Mouse (Mus musculus): ENCODE data around the gene Myg1. TPM values are rescaled to one million over a fixed set of nuclear protein-coding genes. Genes with fewer than 3 reads are reported as not detected.

Myg1 gene
- 26.7 and 32.5 TPM in 2 replicates for polyA plus RNA-seq (2012; rRNA removed)
- 43.2 and 45.4 TPM in 2 replicates for polyA plus RNA-seq (2014; fragmentation: Nextera tagmentation; extraction: Ambion mirVana)

- WGBS (ENCODE audit: insufficient replicate concordance), result under 1% methylated on average over 30 of the region's 30 CpGs
- peak; percentile 87 for ATAC-seq (ENCODE audit: insufficient read depth)
- H3K9ac ChIP-seq (replicated peaks), result peak within 1 kb of the TSS; percentile 78
Measured at GRCm38 (mm10) chr15:102331610-102332015, at the start of gene Myg1. Myg1 (plus strand) TSS chr15:102331709.

GRCm38 (mm10) chr15:102282463-102283292 lies 48.8 kb upstream of the Myg1 start:
- 0 out of 2 replicates have a peak overlapping the region, but pooled peaks have one; percentile 20 for H3K27ac ChIP-seq
- ATAC-seq (ENCODE audit: insufficient read depth), result no peak
- TF ChIP-seq EP300 (IDR thresholded peaks at IDR 0.05; ENCODE audit: low read depth) (no peak), CTCF (IDR thresholded peaks at IDR 0.05; ENCODE audit: low read depth) (no peak)
- H3K9me3 ChIP-seq (ENCODE audit: control insufficient read depth, low read length), result no peaks in the 10 kb centered on the region
- H3K4me3 ChIP-seq (ENCODE audit: insufficient read depth in 1 of 2, low read depth in 2 of 2, low read length in 2 of 2), result no peak overlapping the region
- no peak overlapping the region for H3K9ac ChIP-seq (replicated peaks)
- whole genome bisulfite sequencing (ENCODE audit: insufficient replicate concordance), result 14% methylated on average over 8 of the region's 8 CpGs
- H3K4me1 ChIP-seq (replicated peaks; ENCODE audit: control insufficient read depth in 2 of 2, insufficient read depth in 2 of 2, low read length in 1 of 2), result peaks cover 24 to 30% of the 10 kb centered on the region in 2 experiments
- peak in 2 of 3 experiments; percentile 26 to 32 for DNase-seq (ENCODE audit: low read depth in 3 of 3, low spot score in 3 of 3)
- no peaks in the 10 kb centered on the region for H3K27me3 ChIP-seq (ENCODE audit: control insufficient read depth, insufficient read depth, low read length)
- no peaks in the 10 kb centered on the region for H3K36me3 ChIP-seq (replicated peaks; ENCODE audit: control insufficient read depth, insufficient read depth, low read depth)
- H3K4me2 ChIP-seq (ENCODE audit: low read depth), result peak overlapping the region; percentile 7; the same call in 1 of the 2 replicates

More at GRCm38 (mm10) chr15:102331610-102332015, at the start of gene Myg1:
- Histone ChIP-seq H3K4me3 (ENCODE audit: insufficient read depth in 1 of 2, low read depth in 2 of 2, low read length in 2 of 2) (peak within 1 kb of the TSS; percentile 87), H3K9me3 (ENCODE audit: control insufficient read depth, low read length) (no peaks in the 10 kb centered on the region), H3K4me1 (replicated peaks; ENCODE audit: control insufficient read depth in 2 of 2, insufficient read depth in 2 of 2, low read length in 1 of 2) (peaks cover 8 to 17% of the 10 kb centered on the region in 2 experiments), H3K36me3 (replicated peaks; ENCODE audit: control insufficient read depth, insufficient read depth, low read depth) (peaks cover 26% of the 10 kb centered on the region), H3K4me2 (ENCODE audit: low read depth) (peak within 1 kb of the TSS; percentile 96), H3K27me3 (ENCODE audit: control insufficient read depth, insufficient read depth, low read length) (no peaks in the 10 kb centered on the region), H3K27ac (peak within 1 kb of the TSS; percentile 57)
- TF ChIP-seq CTCF (IDR thresholded peaks at IDR 0.05; ENCODE audit: low read depth), result no peak
- DNase-seq (ENCODE audit: low read depth in 3 of 3, low spot score in 3 of 3), result peak; percentile 69 to 78 (median 69)

- DNase-seq (ENCODE audit: low read depth in 3 of 3, low spot score in 3 of 3) (no peak), ATAC-seq (ENCODE audit: insufficient read depth) (no peak)
- Histone ChIP-seq H3K4me1 (replicated peaks; ENCODE audit: control insufficient read depth in 2 of 2, insufficient read depth in 2 of 2, low read length in 1 of 2) (peaks cover 24 to 30% of the 10 kb centered on the region in 2 experiments), H3K4me3 (ENCODE audit: insufficient read depth in 1 of 2, low read depth in 2 of 2, low read length in 2 of 2) (no peak overlapping the region), H3K4me2 (ENCODE audit: low read depth) (no peak overlapping the region), H3K9ac (replicated peaks) (no peak overlapping the region), H3K9me3 (ENCODE audit: control insufficient read depth, low read length) (no peaks in the 10 kb centered on the region), H3K27me3 (ENCODE audit: control insufficient read depth, insufficient read depth, low read length) (no peaks in the 10 kb centered on the region), H3K27ac (no peak overlapping the region), H3K36me3 (replicated peaks; ENCODE audit: control insufficient read depth, insufficient read depth, low read depth) (no peaks in the 10 kb centered on the region)
- no peak for TF ChIP-seq CTCF (IDR thresholded peaks at IDR 0.05; ENCODE audit: low read depth)
- TF ChIP-seq EP300 (IDR thresholded peaks at IDR 0.05; ENCODE audit: low read depth), result no peak
- 11% methylated on average over 3 of the region's 3 CpGs for WGBS (ENCODE audit: insufficient replicate concordance)
Measured at GRCm38 (mm10) chr15:102283648-102284047, 47.9 kb upstream of the Myg1 start.

- Histone ChIP-seq H3K4me3 (ENCODE audit: insufficient read depth in 1 of 2, low read depth in 2 of 2, low read length in 2 of 2) (no peak overlapping the region), H3K27me3 (ENCODE audit: control insufficient read depth, insufficient read depth, low read length) (no peaks in the 10 kb centered on the region), H3K27ac (no peak overlapping the region), H3K4me2 (ENCODE audit: low read depth) (no peak overlapping the region), H3K36me3 (replicated peaks; ENCODE audit: control insufficient read depth, insufficient read depth, low read depth) (no peaks in the 10 kb centered on the region), H3K4me1 (replicated peaks; ENCODE audit: control insufficient read depth in 2 of 2, insufficient read depth in 2 of 2, low read length in 1 of 2) (peaks cover 8 to 14% of the 10 kb centered on the region in 2 experiments), H3K9me3 (ENCODE audit: control insufficient read depth, low read length) (no peaks in the 10 kb centered on the region), H3K9ac (replicated peaks) (no peak overlapping the region)
- TF ChIP-seq EP300 (IDR thresholded peaks at IDR 0.05; ENCODE audit: low read depth), result no peak
- peak; percentile 62 for TF ChIP-seq CTCF (IDR thresholded peaks at IDR 0.05; ENCODE audit: low read depth)
- DNase-seq (ENCODE audit: low read depth in 3 of 3, low spot score in 3 of 3) (peak in 1 of 3 experiments; percentile 37), ATAC-seq (ENCODE audit: insufficient read depth) (no peak)
Measured at GRCm38 (mm10) chr15:102287395-102287794, 44.1 kb upstream of the Myg1 start.

Measured in liver, embryonic 14.5 days (tissue).